Mouse (Mus musculus): Measurements from ENCODE around the gene Kif2c.

DNA sequence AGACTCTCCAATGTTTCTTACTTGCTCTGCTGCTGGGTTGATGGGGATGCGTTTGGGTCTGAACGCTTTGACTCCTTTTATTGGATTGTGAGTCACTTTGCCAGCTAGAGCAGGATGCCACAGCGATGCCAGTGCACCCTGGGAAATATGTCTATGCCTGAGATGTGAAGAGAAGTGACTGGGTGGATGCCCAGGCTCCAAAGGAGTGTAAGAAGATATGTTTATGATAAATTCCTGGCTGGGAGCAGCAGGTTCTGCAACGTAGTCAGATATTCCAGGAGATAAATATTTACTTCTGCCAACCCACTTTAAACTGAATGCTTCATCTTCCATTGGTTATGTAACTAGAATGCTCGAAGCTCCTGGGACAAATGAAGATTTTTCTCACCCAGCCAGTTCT, 34.6 kb upstream of the Kif2c start:
- TF ChIP-seq GATA1 (IDR thresholded peaks at IDR 0.05; ENCODE audit: borderline replicate concordance, low read length) (no peak), FLI1 (IDR thresholded peaks at IDR 0.05; ENCODE audit: low read length) (no peak)
